Mouse (Mus musculus) stomach, postnatal 0 days (tissue): ENCODE data around the gene Gm45208. TPM values are rescaled to one million over a fixed set of nuclear protein-coding genes. Genes with fewer than 3 reads are reported as not detected.
A peak's percentile ranks its signal among the peaks of the same experiment; 100 is the strongest.

ENCODE experiments used
- ATAC-seq: fragments of 200-750 bp; cut with Nextera tagmentation; 2 replicates; pipeline ENCODE4 v1.8.0; 2017; ENCODE audit not compliant: low FRiP score, low TSS enrichment
- DNase-seq: peaks from one replicate; pipeline ENCODE4 v3.0.0-alpha.2; 2016; ENCODE audit warnings: low spot score
- H3K27ac ChIP-seq: fragments of 300-500 bp; sonication (generic); replicated peaks from 2 replicates; pipeline ENCODE4 v1.5.1; 2014; ENCODE audit warnings: mild to moderate bottlenecking, control low read depth
- H3K27me3 ChIP-seq: fragments of 300-500 bp; sonication (generic); 2 replicates; pipeline ENCODE4 v1.6.1; 2014; ENCODE audit warnings: low read length; ENCODE audit not compliant: control insufficient read depth, insufficient read depth
- H3K36me3 ChIP-seq: fragments of 300-500 bp; sonication (generic); 2 replicates; pipeline ENCODE4 v1.6.1; 2014; ENCODE audit warnings: low read length, mixed read lengths; ENCODE audit not compliant: control insufficient read depth, insufficient read depth
- H3K4me1 ChIP-seq: fragments of 300-500 bp; sonication (generic); replicated peaks from 2 replicates; pipeline ENCODE4 v1.6.1; 2014; ENCODE audit warnings: antibody characterized with exemption; ENCODE audit not compliant: control insufficient read depth, insufficient read depth
- H3K4me2 ChIP-seq: fragments of 300-500 bp; sonication (generic); replicated peaks from 2 replicates; pipeline ENCODE4 v1.6.1; 2014; ENCODE audit warnings: low read depth, mild to moderate bottlenecking, control low read depth, moderate library complexity
- H3K4me3 ChIP-seq: fragments of 300-500 bp; sonication (generic); 2 replicates; pipeline ENCODE4 v1.5.1; 2014; ENCODE audit warnings: low read depth, low read length, control low read depth
- H3K9ac ChIP-seq: fragments of 300-500 bp; sonication (generic); 2 replicates; pipeline ENCODE4 v1.6.1; 2014; ENCODE audit warnings: mild to moderate bottlenecking, low read length, control low read depth, mixed read lengths
- H3K9me3 ChIP-seq: fragments of 300-500 bp; sonication (generic); 2 replicates; pipeline ENCODE4 v1.6.1; 2016; ENCODE audit warnings: low read length; ENCODE audit not compliant: control insufficient read depth
- CTCF ChIP-seq: IDR thresholded peaks from 2 replicates; pipeline ENCODE4 v1.5.1; 2016; ENCODE audit warnings: antibody characterized with exemption, low read depth, mild to moderate bottlenecking, moderate library complexity
- EP300 ChIP-seq: optimal IDR thresholded peaks from 2 replicates; pipeline ENCODE3; 2016; ENCODE audit warnings: antibody characterized with exemption
- WGBS: fragments of 180-500 bp; shearing (Covaris S2); extraction: QIAGEN DNeasy Blood & Tissue Kit; methylation state at CpG from one replicate; pipeline ENCODE4 v1.1.7; 2014; 5-methylcytosine and 5-hydroxymethylcytosine counted together
- polyA plus RNA-seq: library from polyadenylated mRNA; unstranded; fragments of >200 nt; fragmentation: Nextera tagmentation; extraction: Ambion mirVana; gene quantifications from 2 replicates; pipeline ENCODE4 v1.2.1, GENCODE M21; 2015

Gm45208 gene
- not detected in 2 replicates for polyA plus RNA-seq

DNA sequence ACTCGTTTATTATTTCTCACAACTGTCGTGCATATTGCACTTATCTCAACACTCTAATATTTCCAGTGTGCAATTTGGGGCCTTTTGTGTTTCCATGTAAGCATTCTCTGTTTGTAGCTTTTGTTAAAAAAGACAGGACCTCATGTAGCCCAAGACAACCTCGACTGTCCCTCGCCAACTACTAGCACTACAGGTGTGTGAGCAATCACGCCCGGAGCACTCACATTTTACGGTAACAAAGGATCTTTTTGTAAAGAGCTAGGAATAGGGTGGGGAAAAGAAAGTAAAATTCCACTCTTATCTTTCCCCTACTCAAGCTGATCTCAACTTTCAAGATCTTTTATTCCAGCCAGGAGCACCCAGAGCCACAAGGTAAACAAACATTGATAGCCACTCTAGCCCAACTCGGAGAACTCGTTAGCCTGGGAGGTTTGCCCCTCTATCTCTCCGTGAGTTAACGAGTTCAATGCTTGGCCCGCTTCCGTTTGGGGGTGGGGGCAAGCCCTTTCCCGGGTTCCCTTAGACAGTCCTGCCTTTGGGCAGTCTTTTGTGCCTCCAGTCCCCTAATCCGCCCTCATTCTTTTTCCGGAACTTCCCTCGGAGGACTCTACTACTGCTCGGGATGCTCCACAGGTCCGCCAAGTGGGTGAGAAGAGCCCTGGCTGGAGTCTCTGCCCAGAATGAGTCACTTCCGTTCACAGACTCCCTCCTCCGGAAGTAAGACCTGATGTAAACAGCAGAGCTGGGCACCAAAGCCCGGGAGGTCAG, at the start of gene Gm45208:
Gene Gm45208 (plus strand): TSS at position 732 of the 768 bp plus-strand sequence.
- H3K27ac ChIP-seq: peak within 1 kb of the TSS; percentile 95
- H3K4me2 ChIP-seq: peak within 1 kb of the TSS; percentile 55
- TF ChIP-seq EP300 (peak; percentile 20), CTCF (no peak)
- no peaks in the 10 kb centered on the region for H3K36me3 ChIP-seq
- peak within 1 kb of the TSS; percentile 67 for H3K9ac ChIP-seq
- no peaks in the 10 kb centered on the region for H3K4me1 ChIP-seq
- H3K9me3 ChIP-seq: no peaks in the 10 kb centered on the region
- H3K4me3 ChIP-seq: peak within 1 kb of the TSS; percentile 52
- DNase-seq: peak; percentile 76
- H3K27me3 ChIP-seq: no peaks in the 10 kb centered on the region
- peak; percentile 94 for ATAC-seq
- 16% methylated on average over 22 of the region's 22 CpGs for WGBS

DNA sequence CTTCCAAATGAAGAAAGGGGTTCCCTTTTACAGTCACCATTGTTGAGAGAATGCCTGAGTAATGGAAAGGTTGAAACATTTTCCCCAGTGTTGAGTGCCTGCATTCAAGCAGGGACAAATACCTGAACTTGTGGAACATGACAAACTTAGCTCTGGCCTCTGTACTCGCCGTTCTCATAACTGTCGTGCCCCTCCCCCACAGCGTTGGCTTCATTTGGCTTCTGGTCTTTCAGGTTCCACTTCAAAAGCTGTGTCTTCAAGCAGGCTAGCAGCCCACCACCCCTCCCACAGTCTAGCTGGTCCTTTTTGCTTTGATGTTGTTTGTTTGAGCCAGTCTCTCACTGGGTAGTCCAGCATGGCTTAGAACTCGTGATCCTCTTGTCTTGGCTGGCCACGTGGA, 49.3 kb upstream of the Gm45208 start:
- Histone ChIP-seq H3K27me3 (no peaks in the 10 kb centered on the region), H3K4me2 (no peak overlapping the region), H3K27ac (no peak overlapping the region), H3K4me3 (no peak overlapping the region), H3K36me3 (no peaks in the 10 kb centered on the region), H3K4me1 (no peaks in the 10 kb centered on the region), H3K9ac (no peak overlapping the region), H3K9me3 (no peaks in the 10 kb centered on the region)
- no peak for ATAC-seq
- DNase-seq: peak; percentile 22
- TF ChIP-seq EP300: no peak
- TF ChIP-seq CTCF: no peak
- 36% methylated on average over 6 of the region's 6 CpGs for WGBS

DNA sequence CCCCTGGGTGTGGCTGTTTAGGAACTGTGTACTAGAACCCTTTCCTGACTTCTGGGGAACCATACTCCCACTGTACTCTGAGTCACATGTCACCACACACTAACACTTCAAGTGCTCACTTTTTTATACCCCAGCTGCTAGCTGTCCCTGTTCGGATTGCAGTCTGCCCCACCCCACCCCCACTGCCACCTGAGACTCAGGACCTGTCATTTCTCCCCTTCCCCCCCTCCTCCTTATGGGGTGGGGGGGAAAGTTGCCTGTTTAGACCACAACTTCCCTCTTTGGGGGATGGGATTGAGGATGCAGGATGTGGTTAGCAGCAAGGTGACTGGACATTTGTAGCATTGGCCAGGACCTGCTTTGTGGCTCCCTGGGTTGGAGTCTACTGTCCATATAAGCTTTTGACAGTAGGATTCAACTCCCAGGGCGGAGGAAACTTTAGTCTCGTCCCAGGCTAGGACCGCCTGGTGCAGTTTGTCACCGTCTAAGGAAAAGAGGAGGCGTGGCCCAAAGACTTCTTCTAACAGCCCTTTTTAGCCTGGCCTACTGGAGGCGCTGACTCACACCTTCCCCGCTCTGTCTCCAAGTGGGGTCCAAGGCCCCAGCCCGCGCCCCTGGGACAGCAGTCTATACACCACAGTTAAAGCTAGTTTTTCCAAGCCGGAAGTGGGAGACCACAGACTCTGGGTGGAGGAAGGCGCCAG, 48.3 kb upstream of the Gm45208 start:
- DNase-seq: peak; percentile 57
- no peaks in the 10 kb centered on the region for H3K4me1 ChIP-seq
- no peak for TF ChIP-seq EP300
- TF ChIP-seq CTCF: peak; percentile 22; the same call in 1 of the 2 replicates
- H3K27ac ChIP-seq: peak overlapping the region; percentile 83
- 0 out of 2 replicates have a peak overlapping the region, but pooled peaks have one; percentile 13 for H3K9ac ChIP-seq
- no peaks in the 10 kb centered on the region for H3K36me3 ChIP-seq
- H3K4me2 ChIP-seq: peak overlapping the region; percentile 49
- no peaks in the 10 kb centered on the region for H3K27me3 ChIP-seq
- H3K9me3 ChIP-seq: no peaks in the 10 kb centered on the region
- peak; percentile 52 for ATAC-seq
- whole genome bisulfite sequencing: 17% methylated on average over 12 of the region's 12 CpGs
- H3K4me3 ChIP-seq: no peak overlapping the region; the same call in 1 of the 2 replicates

DNA sequence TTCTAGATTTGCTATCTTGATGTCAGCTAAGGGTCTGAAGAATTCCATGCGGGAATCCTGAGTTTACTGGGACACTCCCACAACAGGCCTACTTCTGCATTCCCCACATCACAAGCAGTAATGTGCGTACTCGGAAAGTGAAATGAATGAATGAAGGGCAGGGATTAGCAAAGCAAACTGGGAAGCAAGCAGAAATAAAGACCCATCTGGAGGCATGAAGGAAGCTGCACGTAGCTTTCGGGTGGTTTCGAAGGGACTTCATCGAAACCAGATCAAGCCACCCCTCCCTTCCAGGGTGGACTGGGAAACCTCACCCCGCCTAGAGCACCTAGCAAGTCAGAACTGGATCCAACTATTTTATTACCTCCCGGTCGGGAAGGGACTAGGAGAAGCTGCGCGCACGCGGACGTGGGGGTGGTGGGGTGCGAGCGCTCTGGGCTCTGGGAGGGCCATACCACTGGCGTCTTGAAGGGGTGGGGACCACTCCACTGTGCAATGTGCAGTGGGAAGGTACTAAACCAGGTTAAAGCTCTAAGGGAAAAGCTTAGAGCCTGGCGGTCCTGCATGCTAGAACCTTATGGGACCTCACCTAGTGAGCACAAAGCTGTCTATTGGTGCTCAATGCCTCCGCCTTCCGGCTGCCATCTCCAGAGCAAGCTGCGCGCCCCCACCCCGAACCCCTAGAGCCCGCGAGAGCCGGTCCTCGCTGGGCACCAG, 47.6 kb upstream of the Gm45208 start:
- ATAC-seq: peak; percentile 39
- Histone ChIP-seq H3K9ac (0 out of 2 replicates have a peak overlapping the region, but pooled peaks have one; percentile 13), H3K4me2 (peak overlapping the region; percentile 49), H3K27ac (peak overlapping the region; percentile 83), H3K27me3 (no peaks in the 10 kb centered on the region), H3K9me3 (no peaks in the 10 kb centered on the region), H3K4me3 (peak overlapping the region; percentile 21), H3K4me1 (no peaks in the 10 kb centered on the region), H3K36me3 (no peaks in the 10 kb centered on the region)
- DNase-seq: peak; percentile 54
- 15% methylated on average over 28 of the region's 28 CpGs for WGBS
- TF ChIP-seq EP300 (no peak), CTCF (no peak)

DNA sequence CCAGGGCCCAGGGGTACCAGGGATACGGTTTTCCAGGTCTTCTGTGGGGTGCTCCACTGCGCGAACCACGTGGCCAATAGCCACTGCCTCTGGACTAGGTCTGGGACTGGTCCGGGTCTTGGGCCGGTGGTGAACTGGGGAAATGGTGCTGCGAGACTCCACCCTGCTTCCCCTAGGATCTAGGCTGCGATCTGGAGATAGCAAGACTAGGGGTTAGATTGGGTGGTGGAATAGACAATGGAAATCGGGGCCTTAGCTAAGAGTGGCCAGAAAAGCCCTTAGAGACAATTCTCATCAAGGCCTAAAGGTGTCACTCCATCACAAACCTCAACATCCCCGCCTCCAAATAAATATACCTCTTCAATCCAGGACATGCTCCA, 47.1 kb upstream of the Gm45208 start:
- peak; percentile 2; the same call in 1 of the 2 replicates for ATAC-seq
- no peak overlapping the region for H3K9ac ChIP-seq
- H3K27ac ChIP-seq: peak overlapping the region; percentile 83
- no peaks in the 10 kb centered on the region for H3K36me3 ChIP-seq
- H3K4me2 ChIP-seq: peak overlapping the region; percentile 49
- H3K4me1 ChIP-seq: no peaks in the 10 kb centered on the region
- no peak for DNase-seq
- no peak for TF ChIP-seq EP300
- TF ChIP-seq CTCF: no peak
- H3K9me3 ChIP-seq: no peaks in the 10 kb centered on the region
- 27% methylated on average over 10 of the region's 10 CpGs for WGBS
- no peaks in the 10 kb centered on the region for H3K27me3 ChIP-seq
- H3K4me3 ChIP-seq: peak overlapping the region; percentile 21
